Mouse (Mus musculus): ENCODE measurements around the gene Uvrag.

Uvrag gene

DNA sequence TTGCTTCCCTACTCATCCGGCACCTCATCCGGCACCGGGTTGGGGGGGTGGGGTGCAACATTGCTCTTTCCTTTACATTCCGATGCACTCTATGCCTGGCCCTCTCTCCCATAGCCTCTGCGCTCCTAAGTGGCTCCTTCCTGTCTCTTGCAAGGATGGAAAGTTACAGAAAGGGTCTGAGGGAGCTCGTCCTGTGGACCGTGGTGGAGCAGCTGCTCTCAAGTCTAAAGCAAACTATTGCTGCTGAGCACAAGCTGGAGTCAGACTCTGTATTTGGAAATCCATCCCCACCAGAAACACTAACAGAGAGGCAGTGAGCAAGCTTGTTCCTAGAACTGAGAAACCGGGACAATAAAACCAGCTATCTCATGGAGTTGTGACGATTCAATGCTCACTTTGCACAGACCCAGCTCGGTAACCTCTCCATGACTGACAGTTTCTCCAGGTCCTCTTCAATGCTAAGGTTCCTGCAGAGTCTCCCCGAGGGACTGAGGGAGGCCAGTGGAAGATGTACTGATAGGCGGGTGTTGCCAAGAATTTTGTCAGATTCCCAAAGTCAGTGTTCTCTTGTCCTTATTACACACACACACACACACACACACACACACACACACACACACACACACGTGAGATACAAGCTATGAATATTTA lies 975 bp downstream of the Uvrag start:
- DNase-seq (ENCODE audit: low spot score in 2 of 2) = no peak

DNA sequence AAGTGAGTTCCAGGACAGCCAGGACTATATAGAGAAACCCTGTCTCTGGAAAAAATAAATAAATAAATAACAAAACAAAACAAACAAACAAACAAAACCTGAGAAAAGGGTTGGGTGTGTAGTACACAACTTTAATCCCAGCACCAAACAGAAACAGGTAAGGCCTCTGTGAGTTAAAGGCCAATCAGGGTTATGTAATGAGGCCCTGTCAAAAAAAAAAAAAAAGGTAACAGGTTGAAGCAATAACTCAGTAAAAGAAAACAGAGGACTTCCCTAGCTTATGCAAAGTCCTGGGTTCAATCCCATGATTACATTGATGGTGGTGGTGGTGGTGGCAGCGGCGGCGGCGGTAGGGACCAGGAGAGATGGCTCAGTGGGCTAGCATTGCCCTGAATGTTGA lies 3.4 kb downstream of the Uvrag start:
- no peak for DNase-seq (ENCODE audit: low spot score in 2 of 2)

DNA sequence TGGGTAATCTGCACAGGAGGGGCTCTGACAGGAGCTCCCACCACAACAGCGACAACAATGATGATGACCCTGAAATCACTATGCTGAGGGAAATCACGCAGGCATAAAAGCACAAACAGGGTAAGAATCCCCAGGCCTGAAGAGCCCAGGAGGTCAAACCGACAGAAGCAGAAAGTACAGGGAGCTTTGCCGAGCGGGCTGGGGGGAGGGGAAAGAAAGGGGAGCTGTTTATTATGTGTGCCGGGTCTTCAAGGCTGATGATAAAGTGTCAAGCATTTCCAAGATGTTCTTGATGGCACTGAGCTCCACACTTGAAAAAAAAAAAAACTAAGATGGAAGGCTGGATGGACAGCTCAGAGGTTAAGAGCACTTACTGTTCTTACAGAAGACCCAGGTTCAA lies 4.2 kb downstream of the Uvrag start:
- no peak for DNase-seq (ENCODE audit: low spot score in 2 of 2)

DNA sequence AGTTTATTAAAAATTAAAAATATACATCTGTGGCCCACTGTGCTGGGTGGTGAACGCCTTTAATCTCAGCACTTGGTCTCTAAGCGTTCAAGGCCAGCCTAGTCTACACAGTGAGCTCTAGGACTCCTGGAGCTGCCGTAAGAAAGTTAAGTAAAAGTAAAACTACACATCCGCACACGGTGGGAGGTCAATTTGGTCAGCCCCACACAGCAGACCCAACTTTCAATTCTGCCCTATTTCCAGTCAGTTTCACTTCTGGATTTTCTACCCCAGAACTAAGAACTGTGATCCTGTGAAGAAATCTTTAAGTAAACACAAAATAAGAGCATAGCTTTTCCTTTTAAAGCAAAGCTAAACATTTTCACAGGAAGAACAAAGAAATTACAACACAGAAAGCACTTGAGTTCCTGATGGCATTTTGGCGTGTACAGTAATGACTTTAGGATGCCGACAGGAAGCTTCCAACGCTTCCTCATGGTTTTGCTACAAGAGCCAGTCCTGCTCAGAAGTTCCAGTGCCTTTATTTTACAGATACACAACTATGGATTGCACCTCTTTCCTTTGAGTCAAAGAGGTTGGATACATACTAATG lies 7.0 kb downstream of the Uvrag start:
- DNase-seq (ENCODE audit: low spot score in 2 of 2) = no peak

DNA sequence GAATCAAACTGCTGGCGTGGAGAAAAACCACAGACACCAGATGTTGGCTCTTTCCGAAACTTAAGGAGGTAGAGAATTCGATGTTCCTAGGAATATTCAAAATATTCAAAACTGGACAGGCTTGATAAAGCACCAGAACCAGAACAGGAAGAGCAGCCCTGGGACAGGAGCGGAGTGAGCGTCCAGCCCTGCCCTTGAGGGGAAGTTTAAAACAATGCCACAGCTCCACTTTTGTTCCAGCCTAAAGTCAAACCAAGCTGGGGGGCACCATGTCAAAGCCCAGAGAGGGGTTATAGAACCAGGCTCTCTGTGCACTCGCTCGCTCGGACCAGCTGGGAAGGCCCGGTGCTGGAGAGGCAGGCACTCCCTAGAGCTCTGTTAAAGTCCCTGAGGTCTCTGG lies 8.3 kb downstream of the Uvrag start:
- DNase-seq (ENCODE audit: low spot score in 2 of 2) = peak in 1 of 2 experiments; percentile 26

DNA sequence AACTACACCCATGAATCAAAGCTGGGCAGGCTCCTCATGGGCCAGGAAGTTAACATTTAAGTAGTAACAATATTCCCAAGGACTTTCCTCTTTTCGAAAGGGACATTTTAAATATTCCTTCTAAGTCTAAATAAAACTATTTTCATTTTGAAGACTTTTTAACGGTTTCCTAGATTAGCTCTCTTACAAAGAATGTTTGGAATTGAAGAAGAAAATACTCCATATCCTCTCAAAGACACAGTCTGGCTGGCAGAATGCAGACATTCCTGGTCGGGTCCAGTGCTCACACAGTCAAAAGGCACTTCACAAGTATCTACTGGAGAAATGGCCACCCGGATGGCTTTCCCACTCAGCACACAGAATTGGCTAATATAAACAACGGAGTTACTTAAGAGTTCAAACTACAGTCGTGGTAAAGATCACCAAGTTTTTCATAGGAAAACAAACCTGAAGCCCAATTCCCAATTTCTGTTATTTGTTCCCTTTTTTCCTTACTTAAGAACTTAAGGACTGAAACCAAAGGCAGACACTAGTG lies 9.1 kb downstream of the Uvrag start:
- DNase-seq (ENCODE audit: low spot score in 2 of 2) = no peak

DNA sequence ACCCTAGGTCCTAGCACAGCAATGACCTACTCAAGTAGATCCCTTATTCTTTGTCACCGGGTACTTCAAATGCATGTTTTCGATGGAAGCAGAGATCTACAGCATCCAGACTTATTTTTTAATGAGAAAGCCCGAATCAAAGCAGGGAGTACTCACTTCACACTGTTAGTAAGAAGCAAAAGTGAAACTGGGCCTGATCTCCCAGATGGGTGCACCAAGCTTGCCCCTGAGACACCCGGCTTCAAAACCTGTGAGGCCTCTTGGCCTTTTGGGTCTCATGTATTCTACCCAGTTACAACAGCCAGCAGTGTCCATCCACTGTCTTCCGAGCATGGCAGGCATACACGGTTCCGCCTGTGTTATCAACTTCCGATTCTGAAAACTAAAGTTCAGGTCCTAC lies 12.0 kb downstream of the Uvrag start:
- DNase-seq (ENCODE audit: low spot score in 2 of 2) = no peak

DNA sequence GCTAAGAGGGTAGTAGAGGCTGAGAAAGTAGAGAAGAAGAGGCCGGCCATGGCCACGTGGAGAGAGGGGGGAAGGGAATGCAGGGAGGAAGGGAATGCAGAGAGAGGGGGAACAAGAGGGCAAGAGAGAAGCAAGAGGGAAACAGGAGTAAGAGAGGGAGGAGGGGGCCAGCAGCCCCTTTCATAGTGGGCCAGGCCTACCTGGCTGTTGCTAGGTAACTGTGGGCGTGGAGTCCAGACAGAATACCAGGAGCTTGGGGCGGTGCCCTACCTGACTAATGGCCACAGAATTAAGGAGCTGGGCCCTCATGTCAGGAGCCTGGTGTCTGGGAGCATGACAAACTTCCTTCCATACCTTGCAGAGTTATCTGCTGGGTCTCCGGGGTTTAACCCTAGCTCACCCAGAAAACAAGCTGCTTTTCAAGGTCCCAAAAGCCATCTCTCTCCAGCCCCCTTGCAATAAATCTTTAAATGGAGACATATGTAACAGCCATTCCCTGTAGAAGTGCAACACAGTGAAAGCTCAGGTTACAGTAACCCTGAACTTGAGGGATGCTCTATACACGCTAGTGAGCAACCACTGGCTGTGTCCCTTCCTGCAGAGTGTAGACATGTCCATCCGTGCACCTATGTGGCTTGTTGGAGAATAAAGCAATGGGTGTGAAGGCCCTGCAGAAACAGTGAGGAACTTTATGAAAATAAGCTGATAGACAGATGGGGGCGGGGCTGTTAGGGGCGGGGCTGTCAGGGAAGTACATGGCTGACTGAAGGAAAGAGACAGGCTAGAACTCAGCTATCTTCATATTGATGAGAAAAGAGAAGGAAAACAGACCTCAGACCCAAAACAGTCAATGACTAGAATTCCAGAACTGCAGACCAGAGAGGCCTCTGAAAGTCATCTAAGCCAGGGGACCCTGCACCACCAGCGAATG lies 12.7 kb downstream of the Uvrag start:
- DNase-seq (ENCODE audit: low spot score in 2 of 2) = no peak

DNA sequence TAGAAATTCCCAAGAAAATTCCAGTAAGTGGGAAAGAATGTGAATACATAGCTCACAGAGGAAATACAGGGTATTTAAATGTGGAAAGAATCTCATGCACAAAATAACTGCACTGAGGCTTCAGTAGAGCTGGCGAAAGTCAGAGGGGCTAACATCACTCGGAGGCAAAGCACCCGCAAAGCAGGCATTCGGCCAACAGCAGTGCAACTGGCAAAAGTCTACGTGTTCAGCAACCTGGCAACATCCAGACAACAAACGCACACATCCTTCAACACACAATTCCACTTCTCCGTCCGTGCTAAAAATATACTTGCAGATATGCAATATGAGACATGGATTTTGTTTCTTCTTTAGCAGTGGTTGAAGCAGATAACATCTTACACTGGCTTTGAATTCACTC lies 14.9 kb downstream of the Uvrag start:
- peak in 1 of 2 experiments; percentile 66 for DNase-seq (ENCODE audit: low spot score in 2 of 2)

DNA sequence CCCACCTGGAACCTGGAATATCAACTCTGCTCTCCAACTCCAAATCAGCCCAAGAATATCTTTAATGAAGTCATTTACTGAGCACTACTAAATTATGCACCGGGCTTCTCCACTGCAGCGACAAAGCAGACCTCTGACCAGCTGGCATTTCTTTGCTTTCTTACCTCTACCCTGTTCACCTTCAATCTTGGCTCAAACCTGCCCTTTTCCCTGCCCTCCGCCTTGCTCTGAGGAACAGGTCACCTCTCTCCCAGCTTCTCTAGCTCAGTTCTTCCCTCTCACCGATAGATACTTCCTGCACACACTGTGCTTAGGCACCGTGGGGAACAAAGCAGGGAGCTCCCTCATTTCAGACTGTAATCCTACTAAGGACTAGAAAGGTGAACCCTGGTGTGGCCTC lies 18.3 kb downstream of the Uvrag start:
- DNase-seq (ENCODE audit: low spot score in 2 of 2) = no peak

DNA sequence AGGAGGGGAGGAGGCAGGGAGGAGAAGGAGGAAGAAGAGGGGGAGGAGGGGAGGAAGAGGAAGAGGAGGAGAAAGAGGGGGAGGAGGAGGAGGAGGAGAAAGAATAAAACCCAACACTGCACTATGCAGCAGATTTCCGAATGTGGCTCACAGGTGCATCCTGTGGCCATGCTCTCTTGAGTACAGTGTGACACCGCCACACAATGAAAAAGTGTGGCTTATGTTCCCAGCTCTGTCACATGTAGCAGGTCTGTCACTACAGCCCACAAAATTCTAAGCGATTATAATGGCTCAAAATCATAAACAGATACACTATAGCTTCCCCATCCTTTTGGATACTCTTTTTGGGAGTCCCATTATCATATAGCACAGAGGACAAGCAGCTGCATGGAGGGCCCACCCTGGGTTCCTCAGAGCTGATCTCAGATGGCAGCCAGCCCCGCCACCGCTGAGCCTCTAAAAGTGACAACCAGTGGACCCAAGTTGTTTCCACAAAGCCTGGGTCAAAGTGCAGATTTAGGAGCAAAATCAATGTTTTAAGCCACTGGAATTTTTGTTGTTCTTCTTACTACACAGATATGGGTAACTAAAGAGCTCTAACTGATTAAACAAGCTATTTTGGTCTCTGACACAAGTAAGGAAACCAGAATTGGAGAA lies 19.9 kb downstream of the Uvrag start:
- no peak for DNase-seq (ENCODE audit: low spot score in 2 of 2)

DNA sequence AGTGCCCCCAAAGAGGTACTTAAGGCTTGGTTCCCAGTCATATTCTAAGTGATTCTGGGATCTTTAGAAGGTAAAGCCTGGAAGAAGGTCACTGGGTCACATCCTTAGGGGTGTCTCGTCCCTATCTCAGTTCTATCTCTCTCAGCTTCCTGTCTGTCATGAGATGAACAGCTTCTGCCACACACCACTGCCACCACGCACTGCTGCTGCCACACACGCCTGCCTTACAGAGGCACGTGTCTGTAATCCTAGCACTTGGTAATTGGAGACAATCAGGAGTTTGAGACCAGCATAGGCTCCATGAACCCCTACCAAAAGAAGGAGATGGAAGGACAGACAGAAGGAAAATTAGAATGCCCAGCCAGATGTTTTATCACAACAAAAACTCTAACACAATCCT lies 20.9 kb downstream of the Uvrag start:
- no peak for DNase-seq (ENCODE audit: low spot score in 2 of 2)

DNA sequence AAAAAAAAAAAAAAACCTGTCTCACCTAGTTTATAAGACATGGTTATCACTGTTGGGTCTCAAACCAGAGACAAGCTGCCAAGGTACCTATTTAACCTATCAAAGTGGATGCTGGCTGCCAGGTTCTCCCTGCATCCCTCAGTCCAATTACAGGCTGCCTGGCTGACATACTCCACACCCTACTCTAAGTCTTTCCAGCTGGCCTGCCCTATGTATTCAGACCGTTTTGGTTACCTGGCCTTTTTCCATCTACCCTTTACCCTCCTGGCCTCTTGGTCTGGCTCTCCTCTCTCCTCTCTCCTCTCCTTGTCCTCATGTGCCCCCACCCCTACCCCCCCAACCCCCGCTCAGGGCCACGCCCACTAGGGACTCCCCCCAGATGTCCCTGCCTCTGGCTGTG lies 24.2 kb downstream of the Uvrag start:
- no peak for DNase-seq (ENCODE audit: low spot score in 2 of 2)

DNA sequence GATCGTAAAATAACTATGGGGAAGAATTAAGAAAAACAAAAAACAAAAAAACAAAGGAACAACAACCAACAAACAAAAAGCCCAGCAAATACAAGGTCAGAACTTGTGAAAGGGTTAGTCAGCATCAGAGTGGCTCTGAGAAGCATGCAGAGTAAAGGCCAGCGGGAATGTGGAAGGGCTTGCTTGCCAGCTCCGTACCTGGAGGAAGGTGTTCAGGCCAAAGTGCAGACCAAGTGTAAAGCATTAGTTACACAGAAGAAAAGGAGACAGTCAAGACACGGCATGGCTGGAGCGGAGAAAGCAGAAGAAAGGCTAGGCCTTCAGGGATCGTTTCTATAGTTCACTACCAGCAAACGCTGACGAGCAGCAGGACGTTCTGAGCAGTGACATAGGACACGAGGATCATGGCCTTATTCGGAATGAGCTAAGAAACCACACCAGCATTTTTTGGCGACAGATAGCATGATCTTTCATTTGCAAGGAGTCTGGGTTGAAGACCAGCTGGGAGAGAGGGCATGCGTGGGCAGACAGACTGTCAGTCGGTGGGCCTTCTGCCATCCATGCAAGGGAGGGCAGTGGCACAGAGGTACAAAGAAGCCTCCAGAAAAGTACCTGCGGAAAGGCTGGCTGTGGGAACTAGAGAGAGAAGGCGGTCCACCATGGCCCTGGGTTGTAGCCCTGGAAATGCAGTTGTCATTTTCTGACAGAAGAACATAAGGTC lies 26.8 kb downstream of the Uvrag start:
- DNase-seq (ENCODE audit: low spot score in 2 of 2) = no peak

DNA sequence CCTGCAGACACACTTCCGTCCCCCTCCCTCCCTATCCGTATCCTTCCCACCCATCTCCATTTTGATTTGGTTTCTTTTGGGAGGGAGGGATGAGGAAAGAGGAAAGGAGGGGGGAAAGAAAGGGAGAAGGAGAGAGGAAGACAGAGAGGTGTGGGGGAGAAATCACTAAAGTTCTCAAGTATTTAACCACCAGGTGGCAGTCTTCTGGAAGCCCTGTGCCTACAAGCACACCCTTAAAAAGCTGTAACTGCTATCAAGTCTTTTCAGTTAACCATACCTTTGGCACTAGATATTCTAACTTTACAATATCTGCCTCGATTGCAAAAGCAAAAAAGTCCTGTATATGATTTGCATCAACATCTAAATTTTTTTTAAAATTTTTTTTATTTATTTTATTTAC lies 33.4 kb downstream of the Uvrag start:
- no peak for DNase-seq (ENCODE audit: low spot score in 2 of 2)

DNA sequence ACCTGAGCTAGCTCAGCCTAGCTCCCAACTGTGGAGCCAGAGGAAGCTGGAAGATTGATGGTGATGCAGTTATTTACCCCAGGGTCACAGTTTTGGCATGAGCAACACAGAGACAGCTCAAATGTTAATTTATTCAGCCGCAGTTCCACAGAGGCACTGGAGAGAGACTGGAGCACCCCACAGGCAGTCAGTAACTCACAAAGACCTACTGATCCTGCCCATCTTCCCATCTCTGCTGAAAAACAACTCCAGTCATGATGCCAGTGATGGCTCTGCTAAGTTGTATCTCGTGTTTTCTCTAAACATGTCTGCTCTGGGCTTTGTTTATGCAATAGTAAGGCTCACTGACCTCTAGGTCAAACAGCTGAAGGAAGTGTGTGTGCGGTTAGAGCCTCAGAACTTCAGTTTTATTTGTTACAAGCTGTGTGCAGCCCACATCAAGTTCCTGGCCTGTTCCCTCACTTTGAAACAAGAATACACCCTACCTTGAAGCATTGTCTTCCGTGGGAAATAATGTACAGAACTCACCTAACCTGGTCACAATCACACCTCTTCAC lies 34.1 kb downstream of the Uvrag start:
- DNase-seq (ENCODE audit: low spot score in 2 of 2) = no peak

DNA sequence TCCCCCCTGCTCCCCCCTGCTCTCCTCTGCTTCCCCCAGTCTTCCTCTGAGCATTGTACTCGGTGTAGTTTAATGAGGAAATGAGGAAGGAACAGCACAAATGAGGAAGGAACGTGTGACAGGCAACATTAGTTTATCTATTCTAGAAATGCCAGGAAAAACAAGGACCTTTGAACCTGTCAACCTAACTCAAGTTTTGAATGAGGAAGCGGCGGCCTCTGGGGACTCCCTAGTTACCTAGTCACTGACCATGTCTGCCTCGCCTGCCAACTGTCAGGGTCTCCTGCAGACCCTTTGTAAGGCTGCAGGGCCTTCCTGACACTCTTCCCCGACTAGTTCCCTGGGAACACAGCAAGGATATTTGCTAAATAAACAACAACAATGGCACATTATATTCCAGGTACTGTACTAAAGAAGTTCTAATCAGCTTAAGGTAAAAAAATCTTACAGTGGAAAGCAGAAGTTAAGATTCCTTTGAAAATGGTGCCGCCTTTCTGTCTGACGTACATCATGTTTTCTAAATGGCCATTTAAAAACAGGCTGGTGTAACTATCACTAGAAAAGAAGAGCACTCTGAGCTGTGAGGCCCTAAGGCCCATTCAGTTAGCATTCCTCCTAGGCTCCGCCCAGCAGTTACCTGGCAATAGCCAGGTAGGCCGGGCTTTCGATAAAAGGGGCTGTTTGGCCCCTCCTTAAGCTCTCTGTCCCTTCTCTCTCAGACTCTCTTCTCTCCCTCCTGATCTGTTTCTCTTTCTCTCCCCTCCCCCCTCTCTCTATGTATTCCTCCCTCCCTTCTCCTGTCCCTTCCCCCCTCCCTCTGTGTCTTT lies 39.0 kb downstream of the Uvrag start:
- DNase-seq (ENCODE audit: low spot score in 2 of 2) = no peak

DNA sequence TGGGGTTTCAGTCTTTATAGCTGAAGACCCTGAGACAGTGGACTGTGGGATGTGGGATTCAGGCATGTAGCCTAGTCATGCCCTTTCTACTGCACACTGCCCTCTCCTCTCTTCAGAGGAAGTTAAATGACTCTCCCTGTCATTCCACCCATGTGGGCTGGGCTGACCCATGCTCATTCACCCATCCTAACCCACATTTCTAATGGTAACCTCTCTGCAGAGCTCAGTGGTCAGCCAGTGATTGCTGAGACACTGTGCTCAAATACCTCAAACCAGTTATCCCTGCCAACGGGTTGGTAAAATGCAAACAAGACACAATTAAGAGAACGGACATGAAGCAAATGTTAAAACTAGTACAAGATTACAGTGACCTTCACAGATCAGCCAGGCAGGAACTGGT lies 39.9 kb downstream of the Uvrag start:
- DNase-seq (ENCODE audit: low spot score in 2 of 2) = no peak

DNA sequence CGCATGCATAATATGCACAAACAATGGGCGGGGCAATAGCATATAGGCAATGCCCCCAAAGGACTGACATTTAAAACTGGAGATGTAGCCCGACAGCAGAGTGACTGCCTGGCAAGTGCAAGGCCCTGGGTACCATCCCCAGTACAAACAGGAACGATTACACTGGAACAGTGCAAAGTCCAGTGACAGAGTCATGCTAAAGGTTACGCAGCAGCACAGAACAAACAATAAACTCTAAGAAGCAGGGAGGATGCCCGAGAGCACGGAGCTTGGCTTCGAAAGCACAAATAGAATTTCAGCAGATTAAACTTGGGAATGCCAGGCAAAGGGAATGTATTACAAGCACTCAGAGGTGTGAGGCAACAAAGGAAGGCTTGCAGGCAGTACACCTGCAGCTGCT lies 40.4 kb downstream of the Uvrag start:
- no peak for DNase-seq (ENCODE audit: low spot score in 2 of 2)

DNA sequence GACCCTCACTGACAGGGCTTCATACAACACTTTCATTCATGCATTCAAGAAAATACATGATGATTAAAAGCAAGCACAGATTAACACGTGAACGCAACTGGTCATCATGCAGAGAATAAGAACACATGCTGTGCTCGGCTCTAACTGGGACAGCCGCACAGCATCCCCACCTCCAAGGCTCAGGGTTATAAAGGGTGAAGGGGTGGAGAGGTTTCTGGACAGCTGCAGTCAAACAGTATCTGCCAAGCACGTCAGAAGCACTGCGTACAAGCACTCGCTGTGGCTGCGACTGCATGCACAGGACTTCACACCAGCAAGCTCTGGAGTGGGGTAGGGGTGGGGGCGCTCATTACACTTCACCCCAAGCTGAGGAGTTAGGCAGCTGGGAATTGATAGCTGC lies 40.9 kb downstream of the Uvrag start:
- DNase-seq (ENCODE audit: low spot score in 2 of 2) = no peak
